In the genomic region with DNA sequence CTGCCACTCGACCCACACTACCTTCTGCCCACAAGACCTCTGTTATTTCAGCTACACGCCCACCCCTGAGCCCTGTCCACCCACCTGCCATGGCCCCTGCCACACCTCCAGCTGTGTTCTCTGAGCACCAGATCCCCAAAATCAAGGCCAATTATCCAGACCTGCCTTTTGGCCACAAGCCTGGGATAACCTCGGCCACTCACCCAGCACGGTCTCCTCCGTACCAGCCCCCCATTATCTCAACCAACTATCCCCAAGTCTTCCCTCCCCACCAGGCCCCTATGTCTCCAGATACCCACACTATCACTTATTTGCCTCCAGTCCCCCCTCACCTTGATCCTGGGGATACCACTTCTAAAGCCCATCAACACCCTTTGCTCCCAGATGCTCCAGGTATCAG, we compare ENCODE assay signal across 11 mouse cellular contexts. TPM values are rescaled to one million over a fixed set of nuclear protein-coding genes. Genes with fewer than 3 reads are reported as not detected.
A peak's percentile ranks its signal among the peaks of the same experiment; 100 is the strongest.
DNase-seq lines count a peak whose midpoint lies in the region; ATAC-seq and TF ChIP-seq lines count a peak whose summit lies in the region.
"Had no signal": no experiment of that assay in that cellular context is flagged by ENCODE, and none has a peak within 500 bp of the region (broad histone marks: within the 10 kb centered on the region; RNA-seq: fewer than 3 reads in every experiment).

No protein-coding gene starts in this region.

- no peaks in the 10 kb centered on the region for H3K9me3 ChIP-seq in heart, embryonic 10.5 days
- H3K9me3 ChIP-seq in lung, postnatal 0 days (ENCODE audit: low read length), result no peaks in the 10 kb centered on the region
- no peaks in the 10 kb centered on the region for H3K9me3 ChIP-seq in intestine, embryonic 14.5 days (ENCODE audit: control insufficient read depth, low read length)
- H3K9me3 ChIP-seq in stomach, embryonic 15.5 days, result no peaks in the 10 kb centered on the region

- WGBS in heart, embryonic 10.5 days, result 68% methylated on average over 5 of the region's 5 CpGs
- 62% methylated on average over 5 of the region's 5 CpGs for WGBS in lung, postnatal 0 days
- 79% methylated on average over 5 of the region's 5 CpGs for WGBS in intestine, embryonic 14.5 days
- WGBS in stomach, embryonic 15.5 days, result 74% methylated on average over 5 of the region's 5 CpGs

- H3K36me3 ChIP-seq in heart, embryonic 10.5 days, result no peaks in the 10 kb centered on the region
- no peaks in the 10 kb centered on the region for H3K36me3 ChIP-seq in lung, postnatal 0 days (ENCODE audit: insufficient read depth, low read length)
- H3K36me3 ChIP-seq in intestine, embryonic 14.5 days (ENCODE audit: control insufficient read depth, insufficient read depth, low read length), result no peaks in the 10 kb centered on the region
- H3K36me3 ChIP-seq in stomach, embryonic 15.5 days, result no peaks in the 10 kb centered on the region

- no peak for TF ChIP-seq EP300 in lung, postnatal 0 days (IDR thresholded peaks at IDR 0.05)

- ATAC-seq in lung, postnatal 0 days, result no peak
- no peak for ATAC-seq in intestine, embryonic 14.5 days (replicated peaks; ENCODE audit: low FRiP score, low TSS enrichment, low read depth)
- no peak for ATAC-seq in stomach, embryonic 15.5 days (ENCODE audit: insufficient read depth, low FRiP score, low read depth)
- ATAC-seq: CD4-positive, CD25-positive, alpha-beta regulatory T cell, adult 4 months had no signal

- peaks cover 61% of the 10 kb centered on the region for H3K4me1 ChIP-seq in heart, embryonic 10.5 days
- peaks cover 14% of the 10 kb centered on the region; the same call in 1 of the 2 replicates for H3K4me1 ChIP-seq in lung, postnatal 0 days (ENCODE audit: insufficient read depth, low read depth, low read length)
- peaks cover 44% of the 10 kb centered on the region for H3K4me1 ChIP-seq in intestine, embryonic 14.5 days (replicated peaks; ENCODE audit: control insufficient read depth, insufficient read depth, low read length)
- peaks cover 53% of the 10 kb centered on the region for H3K4me1 ChIP-seq in stomach, embryonic 15.5 days

- H3K9ac ChIP-seq in lung, postnatal 0 days (replicated peaks; ENCODE audit: low read depth), result no peak overlapping the region
- H3K9ac ChIP-seq in intestine, embryonic 14.5 days (ENCODE audit: low read length), result peak overlapping the region; percentile 58; the same call in 1 of the 2 replicates
- 0 out of 2 replicates have a peak overlapping the region, but pooled peaks have one; percentile 2 for H3K9ac ChIP-seq in stomach, embryonic 15.5 days

- peak overlapping the region; percentile 72 for H3K4me3 ChIP-seq in heart, embryonic 10.5 days
- no peak overlapping the region for H3K4me3 ChIP-seq in lung, postnatal 0 days (ENCODE audit: low read depth, low read length)
- peak overlapping the region; percentile 52 for H3K4me3 ChIP-seq in intestine, embryonic 14.5 days (ENCODE audit: low read depth, low read length)
- peak overlapping the region; percentile 58 for H3K4me3 ChIP-seq in stomach, embryonic 15.5 days (replicated peaks)

- H3K27me3 ChIP-seq in heart, embryonic 10.5 days (ENCODE audit: insufficient read depth, poor library complexity, severe bottlenecking), result peaks cover 51% of the 10 kb centered on the region
- H3K27me3 ChIP-seq in lung, postnatal 0 days (replicated peaks; ENCODE audit: insufficient read depth, low read length), result 0 out of 2 replicates have a peak, but pooled peaks cover 11% of the 10 kb centered on the region
- no peaks in the 10 kb centered on the region; the same call in 1 of the 2 replicates for H3K27me3 ChIP-seq in intestine, embryonic 14.5 days (replicated peaks; ENCODE audit: control insufficient read depth, insufficient read depth, low read length)
- peaks cover 5% of the 10 kb centered on the region; the same call in 1 of the 2 replicates for H3K27me3 ChIP-seq in stomach, embryonic 15.5 days (replicated peaks)

- peak overlapping the region; percentile 70; the same call in 1 of the 2 replicates for H3K4me2 ChIP-seq in lung, postnatal 0 days (replicated peaks; ENCODE audit: low read depth, low read length)
- H3K4me2 ChIP-seq in intestine, embryonic 14.5 days (ENCODE audit: low read length), result peak overlapping the region; percentile 77
- H3K4me2 ChIP-seq in stomach, embryonic 15.5 days, result peak overlapping the region; percentile 79

- peak overlapping the region; percentile 86 for H3K27ac ChIP-seq in heart, embryonic 10.5 days
- H3K27ac ChIP-seq in lung, postnatal 0 days (ENCODE audit: low read length), result no peak overlapping the region
- H3K27ac ChIP-seq in intestine, embryonic 14.5 days (ENCODE audit: low read depth), result peak overlapping the region; percentile 86; the same call in 1 of the 2 replicates
- H3K27ac ChIP-seq in stomach, embryonic 15.5 days, result 0 out of 2 replicates have a peak overlapping the region, but pooled peaks have one; percentile 92

- TF ChIP-seq CTCF in lung, postnatal 0 days (IDR thresholded peaks at IDR 0.05), result no peak

- intact Hi-C loops in left cerebral cortex, postnatal 25 days (cut with DNase I), result no loop called here

- DNase-seq in heart, embryonic 10.5 days (ENCODE audit: low spot score), result no peak
- no peak for DNase-seq in heart, adult 18-20 months
- DNase-seq in lung, postnatal 0 days (ENCODE audit: low spot score), result no peak
- no peak for DNase-seq in lung, postnatal 10 days
- DNase-seq in intestine, embryonic 14.5 days (ENCODE audit: low spot score), result no peak
- DNase-seq in left cerebral cortex, postnatal 25 days (ENCODE audit: low spot score in 2 of 2), result no peak
- no peak for DNase-seq in ovary, postnatal 36 days (ENCODE audit: low spot score)
- DNase-seq: thymus, postnatal 14 days had no signal

RNA-seq across cellular contexts. Expression of gene Cd248, which starts 1.6 kb away (rescaled TPM):
- polyA plus RNA-seq in heart, embryonic 10.5 days (2016; fragmentation: Nextera tagmentation; extraction: Ambion mirVana), result 19.0 and 43.4 TPM in 2 replicates
- 1 to 10 TPM; 6.9 to 7.4 TPM for total RNA-seq in heart, adult 18-20 months (2021)
- 23.1 and 25.1 TPM in 2 replicates for polyA plus RNA-seq in lung, postnatal 0 days (2015; fragmentation: Nextera tagmentation; extraction: Ambion mirVana)
- polyA plus RNA-seq in intestine, embryonic 14.5 days (2014; fragmentation: Nextera tagmentation; extraction: Ambion mirVana), result 69.8 and 70.2 TPM in 2 replicates
- 58.4 and 68.3 TPM in 2 replicates for polyA plus RNA-seq in stomach, embryonic 15.5 days (2015; fragmentation: Nextera tagmentation; extraction: Ambion mirVana)
- total RNA-seq in left cerebral cortex, postnatal 25 days (2021), result 1 to 10 TPM; 4.6 to 5.4 TPM
- polyA plus RNA-seq: CD4-positive, CD25-positive, alpha-beta regulatory T cell, adult 4 months had no signal

RNA-seq across cellular contexts. Expression of gene Tmem151a, which starts 15.8 kb away (rescaled TPM):
- polyA plus RNA-seq in heart, embryonic 10.5 days (2016; fragmentation: Nextera tagmentation; extraction: Ambion mirVana), result 6.4 and 7.6 TPM in 2 replicates
- 1 to 10 TPM; 1.6 to 2.3 TPM for total RNA-seq in heart, adult 18-20 months (2021)
- polyA plus RNA-seq in lung, postnatal 0 days (2015; fragmentation: Nextera tagmentation; extraction: Ambion mirVana), result 4.1 and 4.5 TPM in 2 replicates
- polyA plus RNA-seq in intestine, embryonic 14.5 days (2014; fragmentation: Nextera tagmentation; extraction: Ambion mirVana), result 7.1 and 8.2 TPM in 2 replicates
- polyA plus RNA-seq in stomach, embryonic 15.5 days (2015; fragmentation: Nextera tagmentation; extraction: Ambion mirVana), result 5.9 and 6.4 TPM in 2 replicates
- 100 to 1,000 TPM; 163 to 164 TPM for total RNA-seq in left cerebral cortex, postnatal 25 days (2021)
- total RNA-seq: hematopoietic stem cell, adult 5-6 weeks had no signal
- polyA plus RNA-seq: CD4-positive, CD25-positive, alpha-beta regulatory T cell, adult 4 months had no signal

RNA-seq across cellular contexts. Expression of gene Yif1a, which starts 18.9 kb away (rescaled TPM):
- 94.9 and 104 TPM in 2 replicates for polyA plus RNA-seq in heart, embryonic 10.5 days (2016; fragmentation: Nextera tagmentation; extraction: Ambion mirVana)
- 100 to 1,000 TPM in 1 of 2 experiments, 10 to 100 TPM in 1; 97.6 to 104 TPM for total RNA-seq in heart, adult 18-20 months (2021)
- 93.3 and 105 TPM in 2 replicates for polyA plus RNA-seq in lung, postnatal 0 days (2015; fragmentation: Nextera tagmentation; extraction: Ambion mirVana)
- polyA plus RNA-seq in intestine, embryonic 14.5 days (2014; fragmentation: Nextera tagmentation; extraction: Ambion mirVana), result 111 and 114 TPM in 2 replicates
- polyA plus RNA-seq in stomach, embryonic 15.5 days (2015; fragmentation: Nextera tagmentation; extraction: Ambion mirVana), result 101 TPM in 2 replicates
- total RNA-seq in left cerebral cortex, postnatal 25 days (2021), result 10 to 100 TPM; 24.6 to 26.0 TPM

RNA-seq across cellular contexts. Expression of gene Rin1, which starts 19.2 kb away (rescaled TPM):
- polyA plus RNA-seq in heart, embryonic 10.5 days (2016; fragmentation: Nextera tagmentation; extraction: Ambion mirVana), result 4.0 and 5.3 TPM in 2 replicates
- total RNA-seq in heart, adult 18-20 months (2021), result 1 to 10 TPM; 1.9 to 2.4 TPM
- polyA plus RNA-seq in lung, postnatal 0 days (2015; fragmentation: Nextera tagmentation; extraction: Ambion mirVana), result 1.7 and 1.9 TPM in 2 replicates
- polyA plus RNA-seq in intestine, embryonic 14.5 days (2014; fragmentation: Nextera tagmentation; extraction: Ambion mirVana), result 2.6 and 3.8 TPM in 2 replicates
- 2.3 and 3.6 TPM in 2 replicates for polyA plus RNA-seq in stomach, embryonic 15.5 days (2015; fragmentation: Nextera tagmentation; extraction: Ambion mirVana)
- total RNA-seq in left cerebral cortex, postnatal 25 days (2021), result 10 to 100 TPM; 92.7 to 93.9 TPM
- total RNA-seq: hematopoietic stem cell, adult 5-6 weeks had no signal

RNA-seq across cellular contexts. Expression of gene Brms1, which starts 28.3 kb away (rescaled TPM):
- 47.1 and 58.1 TPM in 2 replicates for polyA plus RNA-seq in heart, embryonic 10.5 days (2016; fragmentation: Nextera tagmentation; extraction: Ambion mirVana)
- total RNA-seq in heart, adult 18-20 months (2021), result 10 to 100 TPM; 11.8 to 16.2 TPM
- polyA plus RNA-seq in lung, postnatal 0 days (2015; fragmentation: Nextera tagmentation; extraction: Ambion mirVana), result 40.8 and 47.6 TPM in 2 replicates
- polyA plus RNA-seq in intestine, embryonic 14.5 days (2014; fragmentation: Nextera tagmentation; extraction: Ambion mirVana), result 49.6 and 50.8 TPM in 2 replicates
- polyA plus RNA-seq in stomach, embryonic 15.5 days (2015; fragmentation: Nextera tagmentation; extraction: Ambion mirVana), result 39.5 and 39.9 TPM in 2 replicates
- total RNA-seq in left cerebral cortex, postnatal 25 days (2021), result 10 to 100 TPM; 20.2 to 23.6 TPM
